Mouse (Mus musculus): ENCODE measurements around the gene Ccdc170.
"Not testable (repeated sequence)": the region's sequence is repeated elsewhere in the genome, so short reads cannot be mapped to it uniquely, and the experiment has no call there.

Ccdc170 gene

GRCm38 (mm10) chr10:4600796-4601474 is 118.6 kb downstream of the Ccdc170 start:
- no peak for DNase-seq (ENCODE audit: low spot score in 2 of 2)

- not testable (repeated sequence) for DNase-seq (ENCODE audit: low spot score in 2 of 2)
Observed at GRCm38 (mm10) chr10:4601612-4602011, 119.3 kb downstream of the Ccdc170 start.

- DNase-seq (ENCODE audit: low spot score in 2 of 2), result no peak
Observed at GRCm38 (mm10) chr10:4602466-4602865, 120.2 kb downstream of the Ccdc170 start.

- no peak for DNase-seq (ENCODE audit: low spot score in 2 of 2)
Observed at GRCm38 (mm10) chr10:4604527-4605209, 122.4 kb downstream of the Ccdc170 start.

GRCm38 (mm10) chr10:4610234-4610633 is 127.9 kb downstream of the Ccdc170 start:
- DNase-seq (ENCODE audit: low spot score in 2 of 2), result no peak

GRCm38 (mm10) chr10:4611386-4612155 is 129.3 kb downstream of the Ccdc170 start, which contains the start of gene Esr1:
Gene Esr1, plus strand, starts transcription at chr10:4611593.
- DNase-seq (ENCODE audit: low spot score in 2 of 2), result no peak
